Comparison of ENCODE assay signal across 32 mouse cellular contexts in the genomic region with DNA sequence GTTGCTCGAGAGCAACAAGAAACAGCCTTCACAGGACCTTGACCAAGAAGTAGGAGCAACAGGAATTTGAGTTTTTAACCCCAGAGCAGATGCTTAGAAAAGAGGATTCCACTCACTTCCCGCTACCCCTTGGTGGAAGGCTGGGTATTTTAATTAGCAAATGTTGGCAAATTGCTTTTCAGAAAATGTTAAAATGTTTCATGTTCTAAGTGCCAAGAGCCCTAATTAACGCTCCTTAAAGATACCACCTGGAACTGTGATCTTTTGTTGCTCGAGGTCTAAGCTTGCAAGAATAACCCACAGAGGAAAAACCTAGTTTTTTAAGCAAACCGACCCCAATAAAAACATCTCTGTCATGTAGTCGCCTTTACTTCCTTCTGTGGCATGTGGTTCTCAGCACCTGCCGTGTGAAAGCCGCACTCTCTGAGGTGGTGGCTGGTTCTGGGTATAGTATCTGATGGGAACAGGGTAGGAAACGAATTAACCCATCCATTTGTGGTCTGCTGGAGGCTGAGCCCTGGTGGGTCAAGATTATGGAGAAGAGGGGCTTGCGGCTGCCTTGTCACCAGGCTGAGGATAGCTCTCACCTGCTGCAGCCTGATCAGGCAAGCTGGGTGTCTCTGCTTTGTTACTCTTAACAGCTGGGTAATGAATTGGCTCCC. TPM values are rescaled to one million over a fixed set of nuclear protein-coding genes. Genes with fewer than 3 reads are reported as not detected.
DNase-seq lines count a peak whose midpoint lies in the region; ATAC-seq and TF ChIP-seq lines count a peak whose summit lies in the region.
"Had no signal": no experiment of that assay in that cellular context is flagged by ENCODE, and none has a peak within 500 bp of the region (broad histone marks: within the 10 kb centered on the region; RNA-seq: fewer than 3 reads in every experiment).

No protein-coding gene starts in this region.

- H3K4me1 ChIP-seq in thymus, adult 2 months (replicated peaks; ENCODE audit: control insufficient read depth, insufficient read depth, low read length), result peaks cover 15% of the 10 kb centered on the region
- H3K4me1 ChIP-seq: liver, embryonic 12.5 days had no signal

- H3K36me3 ChIP-seq in thymus, adult 2 months (ENCODE audit: control insufficient read depth, insufficient read depth, low read length), result no peaks in the 10 kb centered on the region
- H3K36me3 ChIP-seq: embryonic facial prominence, embryonic 13.5 days; forebrain, embryonic 10.5 days; heart, embryonic 13.5 days; hindbrain, embryonic 10.5 days; hindbrain, embryonic 15.5 days; kidney, embryonic 15.5 days; limb, embryonic 13.5 days; liver, embryonic 12.5 days; midbrain, embryonic 13.5 days had no signal

- DNase-seq in CD4-positive helper T cell, adult 2 months (ENCODE audit: low read depth, low spot score), result peak; percentile 30
- DNase-seq in thymus, adult 2 months, result peak; percentile 47
- peak; percentile 40 to 58 for DNase-seq in thymus, postnatal 36 days
- no peak for DNase-seq in adrenal gland, adult 8-10 months
- no peak for DNase-seq in kidney, postnatal 36 days
- no peak for DNase-seq in adrenal gland, postnatal 36 days
- DNase-seq: cerebellum, adult 8-10 months; cerebellum, postnatal 36 days; embryo, embryonic 11 days; forebrain, postnatal 0 days; heart, postnatal 10 days; kidney, adult 11 months; kidney, postnatal 25 days; liver, postnatal 0 days; lung, postnatal 4 days; right cerebral cortex, adult 18-20 months; right cerebral cortex, postnatal 4 days had no signal

- H3K27me3 ChIP-seq in thymus, adult 2 months (ENCODE audit: control insufficient read depth, insufficient read depth, low read length), result no peaks in the 10 kb centered on the region; the same call in 1 of the 2 replicates

- 5% methylated on average over 10 of the region's 10 CpGs for WGBS in thymus, adult 2 months

- H3K27ac ChIP-seq in thymus, adult 2 months (ENCODE audit: control insufficient read depth, insufficient read depth, low read length), result no peak overlapping the region
- H3K27ac ChIP-seq: embryonic facial prominence, embryonic 13.5 days; forebrain, embryonic 10.5 days; heart, embryonic 13.5 days; hindbrain, embryonic 10.5 days; hindbrain, embryonic 15.5 days; kidney, embryonic 15.5 days; layer of hippocampus, adult 2 months; left cerebral cortex, adult 2 months; limb, embryonic 13.5 days; liver, embryonic 12.5 days; midbrain, embryonic 13.5 days had no signal

- peak; percentile 57 for ATAC-seq in common myeloid progenitor, adult 5-6 weeks (replicated peaks; ENCODE audit: low read depth, poor library complexity, severe bottlenecking)
- ATAC-seq: forebrain, postnatal 0 days; inflammation-experienced regulatory T-cells, adult 6 months; liver, embryonic 12.5 days; liver, postnatal 0 days; midbrain, embryonic 13.5 days had no signal

- TF ChIP-seq CTCF in thymus, adult 2 months (IDR thresholded peaks at IDR 0.05; ENCODE audit: borderline replicate concordance, control insufficient read depth, extremely low read depth, insufficient read depth, low read length, poor library complexity), result no peak

- no peak for TF ChIP-seq POLR2A in thymus, adult 2 months (IDR thresholded peaks at IDR 0.05; ENCODE audit: control insufficient read depth, extremely low read depth, insufficient read depth, low read length, poor library complexity)

- H3K4me3 ChIP-seq in thymus, adult 2 months (ENCODE audit: control insufficient read depth, insufficient read depth, low read length), result no peak overlapping the region
- H3K4me3 ChIP-seq: embryonic facial prominence, embryonic 13.5 days; forebrain, embryonic 10.5 days; heart, embryonic 13.5 days; hindbrain, embryonic 10.5 days; hindbrain, embryonic 15.5 days; kidney, embryonic 15.5 days; layer of hippocampus, adult 2 months; left cerebral cortex, adult 2 months; limb, embryonic 13.5 days; liver, embryonic 12.5 days; midbrain, embryonic 13.5 days had no signal

RNA-seq across cellular contexts. Expression of a gene that starts 26.6 kb away (rescaled TPM):
- 1.8 and 1.9 TPM in 2 replicates for total RNA-seq in common myeloid progenitor, adult 5-6 weeks (2017)
- polyA plus RNA-seq in thymus, adult 2 months (2012; rRNA removed), result 8.7 and 10.8 TPM in 2 replicates
- total RNA-seq in adrenal gland, adult 8-10 months (2022), result 1 to 10 TPM; 7.9 to 10.0 (median 8.8) TPM
- 1 to 10 TPM; 6.5 to 7.4 TPM for total RNA-seq in adrenal gland, postnatal 36 days (2021)

RNA-seq across cellular contexts. Expression of a gene that starts 26.7 kb away (rescaled TPM):
- total RNA-seq in common myeloid progenitor, adult 5-6 weeks (2017), result 0.05 TPM in 1 of 2 replicates, not detected in the other
- 2.0 and 2.7 TPM in 2 replicates for polyA plus RNA-seq in thymus, adult 2 months (2012; rRNA removed)
- total RNA-seq in adrenal gland, adult 8-10 months (2022), result 10 to 100 TPM in 1 of 4 experiments, 1 to 10 TPM in 3; 4.3 to 13.9 (median 7.0) TPM
- 1 to 10 TPM; 2.2 to 4.0 TPM for total RNA-seq in adrenal gland, postnatal 36 days (2021)
- total RNA-seq: megakaryocyte-erythroid progenitor cell, adult 5-6 weeks; monocyte, adult 5-6 weeks had no signal
- polyA plus RNA-seq: inflammation-experienced regulatory T-cells, adult 6 months; liver, postnatal 0 days had no signal

Comparison
In these comparisons a context has a peak if more than half of its experiments do, and no peak if none do; other contexts are left out.
1. DNase-seq: peak in CD4-positive helper T cell, adult 2 months (single experiment), thymus, adult 2 months (single experiment) and thymus, postnatal 36 days (2 of 2); none in adrenal gland, adult 8-10 months (single experiment), kidney, postnatal 36 days (0 of 2) and adrenal gland, postnatal 36 days (0 of 2).